Mouse (Mus musculus): ENCODE measurements at regions not wholly inside any gene's neighbourhood (a gene's known extent, or its start where the extent isn't known, plus 50 kb on each side); places are given as distances from the start of the nearest gene placed in this dataset.

DNA sequence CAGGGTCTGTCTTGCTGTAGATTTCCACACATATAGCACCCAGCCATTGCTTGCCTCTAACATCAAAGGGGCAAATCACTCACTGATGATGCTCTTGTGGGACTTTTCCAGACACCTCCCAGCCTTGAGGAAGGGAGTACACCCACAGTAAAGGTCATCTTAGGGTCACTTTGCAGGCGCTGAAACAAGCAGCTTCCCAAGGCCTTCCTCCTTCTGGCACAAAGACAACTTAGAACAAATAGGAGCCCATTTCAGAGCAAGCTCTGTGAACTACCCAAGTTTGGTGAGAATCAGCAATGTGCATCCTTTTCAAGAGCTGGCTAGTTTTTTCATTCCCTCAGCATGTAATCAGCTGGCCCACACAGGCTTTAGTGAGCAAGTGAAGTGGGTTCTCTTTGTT is 352.2 kb upstream of the Ubash3b start:
- DNase-seq (ENCODE audit: low spot score in 2 of 2): no peak

- DNase-seq (ENCODE audit: low spot score in 2 of 2): no peak
These were observed 348.1 kb upstream of the Ubash3b start for GRCm38 (mm10) chr9:41509597-41509996.

DNA sequence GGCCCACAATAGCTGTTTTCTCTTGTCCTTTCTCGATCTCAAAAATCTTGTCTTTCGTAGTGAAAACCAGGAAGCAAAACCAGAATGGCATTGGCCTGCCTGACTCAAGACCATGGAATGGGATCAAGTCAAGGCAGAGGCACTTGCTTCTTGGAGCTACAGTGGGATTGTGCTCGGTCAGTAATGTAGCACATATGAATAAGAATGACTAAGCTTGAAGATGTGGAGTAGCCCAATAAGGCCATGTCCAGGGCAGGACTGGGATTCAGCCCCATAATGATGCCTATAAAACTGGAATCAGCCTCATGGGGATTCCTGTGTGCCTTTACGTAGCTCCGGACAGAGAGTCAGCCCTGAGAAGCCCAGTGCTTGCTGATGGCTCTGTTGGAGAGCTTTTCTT is 347.2 kb upstream of the Ubash3b start:
- no peak for DNase-seq (ENCODE audit: low spot score in 2 of 2)

- DNase-seq (ENCODE audit: low spot score in 2 of 2): peak in 1 of 2 experiments; percentile 23
These were observed 336.8 kb upstream of the Ubash3b start for GRCm38 (mm10) chr9:41498326-41498725.

DNA sequence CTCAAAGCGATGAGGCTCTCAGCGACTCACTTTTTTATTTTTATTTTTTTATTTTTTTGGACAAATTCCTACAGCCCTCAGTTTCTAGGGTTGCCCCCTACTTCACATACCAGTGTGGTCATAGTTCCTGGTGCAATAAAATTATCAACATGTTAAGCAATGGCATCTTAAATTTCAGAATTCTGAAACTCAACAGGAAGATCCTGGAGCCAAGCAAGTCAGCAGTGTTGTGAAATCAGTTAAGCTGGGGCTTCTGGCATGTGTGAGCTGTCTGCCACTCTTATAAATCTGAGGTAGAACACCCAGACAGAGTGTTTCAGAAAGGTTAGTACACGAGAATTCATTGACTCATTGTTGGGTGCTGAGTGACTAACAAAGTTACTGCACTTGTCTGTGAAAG is 328.6 kb upstream of the Ubash3b start:
- DNase-seq (ENCODE audit: low spot score in 2 of 2): no peak

DNA sequence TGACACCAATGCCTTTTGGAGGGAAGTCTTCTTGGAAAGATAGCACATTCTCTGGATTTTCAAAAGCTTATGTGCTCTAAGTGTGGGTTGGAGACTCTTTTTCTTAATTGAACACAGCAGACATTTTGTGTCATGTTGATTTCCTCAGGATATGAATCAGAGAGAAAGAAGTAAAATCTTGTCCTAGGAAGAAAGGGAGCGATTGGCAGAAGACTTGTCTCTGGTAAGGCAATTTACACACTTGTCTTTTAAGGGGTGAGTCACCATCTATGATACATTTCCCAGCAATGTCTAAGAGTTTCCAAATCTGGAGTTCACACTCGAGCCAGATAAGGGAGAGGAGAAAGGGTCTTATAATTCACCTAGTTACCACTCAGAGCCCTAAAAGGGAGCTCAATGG is 326.5 kb upstream of the Ubash3b start:
- DNase-seq (ENCODE audit: low spot score in 2 of 2): no peak

DNA sequence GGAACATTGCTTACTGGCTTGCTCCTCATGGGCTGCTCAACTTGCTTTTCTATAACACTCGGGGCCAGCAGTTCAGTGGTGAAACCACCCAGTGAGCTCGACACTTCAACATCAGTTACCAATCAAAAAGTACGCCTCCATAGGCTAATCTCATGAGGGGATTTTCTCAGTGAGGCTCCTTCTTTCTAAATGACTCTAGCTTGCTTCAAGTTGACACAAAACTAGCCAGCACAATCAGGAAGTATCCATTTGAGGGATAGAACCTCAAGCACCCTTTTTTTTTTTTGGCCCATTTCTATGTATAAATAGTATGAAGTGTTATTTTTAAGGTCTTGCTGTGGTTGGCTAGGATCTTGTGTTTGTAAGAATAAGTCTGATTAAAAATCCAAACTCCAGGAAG is 321.7 kb upstream of the Ubash3b start:
- no peak for DNase-seq (ENCODE audit: low spot score in 2 of 2)

DNA sequence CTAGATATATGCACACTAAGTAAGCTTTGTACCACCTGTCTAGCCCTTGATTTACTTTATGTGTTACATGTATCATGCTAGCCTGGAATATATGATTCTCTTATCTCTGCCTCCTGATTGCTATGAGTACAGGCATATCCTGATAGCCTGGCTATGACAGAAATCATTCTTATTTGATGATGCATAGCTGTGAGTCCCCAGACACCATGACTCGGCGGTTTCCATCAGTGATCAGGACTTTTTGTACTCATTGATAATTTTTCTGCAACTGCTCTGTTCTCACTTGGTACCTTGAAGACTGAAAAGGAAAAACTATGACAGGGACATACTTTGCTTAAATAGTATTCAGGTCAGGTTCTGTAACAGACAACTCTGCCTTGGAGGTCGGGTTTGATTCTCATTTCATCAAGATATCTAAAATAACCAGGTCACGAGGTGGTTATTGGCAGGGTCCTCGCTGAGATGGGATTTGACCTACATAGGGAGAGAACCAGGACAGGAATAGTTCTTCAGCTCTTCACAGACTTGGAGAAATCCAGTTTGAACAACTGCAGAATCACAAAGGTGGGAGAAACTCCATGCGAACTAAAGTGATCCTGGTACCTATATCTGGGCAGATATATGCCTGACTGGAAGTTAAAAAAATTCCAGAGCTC is 320.2 kb upstream of the Ubash3b start:
- peak; percentile 48 to 51 for DNase-seq (ENCODE audit: low spot score in 2 of 2)

GRCm38 (mm10) chr9:41479854-41480749 is 318.6 kb upstream of the Ubash3b start:
- peak in 1 of 2 experiments; percentile 28 for DNase-seq (ENCODE audit: low spot score in 2 of 2)

DNA sequence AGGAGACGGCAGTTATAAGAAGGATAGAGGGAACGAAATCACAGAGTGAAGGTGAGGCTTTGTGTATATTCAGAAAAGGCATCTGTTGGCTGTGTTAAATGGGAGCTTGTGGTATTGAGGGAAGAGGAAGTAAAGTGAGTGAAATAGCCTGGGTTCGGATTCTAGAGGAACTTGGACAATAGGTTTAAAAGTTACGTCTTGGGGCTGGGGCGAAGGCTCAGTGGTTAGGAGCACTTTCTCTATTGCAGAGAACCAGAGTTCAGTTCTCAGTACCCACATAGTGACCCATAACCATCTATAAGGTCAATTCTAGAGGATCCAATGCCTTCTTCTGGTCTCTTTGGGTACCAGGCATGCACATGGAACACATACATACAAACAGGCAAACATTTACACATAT is 317.6 kb upstream of the Ubash3b start:
- DNase-seq (ENCODE audit: low spot score in 2 of 2): no peak

DNA sequence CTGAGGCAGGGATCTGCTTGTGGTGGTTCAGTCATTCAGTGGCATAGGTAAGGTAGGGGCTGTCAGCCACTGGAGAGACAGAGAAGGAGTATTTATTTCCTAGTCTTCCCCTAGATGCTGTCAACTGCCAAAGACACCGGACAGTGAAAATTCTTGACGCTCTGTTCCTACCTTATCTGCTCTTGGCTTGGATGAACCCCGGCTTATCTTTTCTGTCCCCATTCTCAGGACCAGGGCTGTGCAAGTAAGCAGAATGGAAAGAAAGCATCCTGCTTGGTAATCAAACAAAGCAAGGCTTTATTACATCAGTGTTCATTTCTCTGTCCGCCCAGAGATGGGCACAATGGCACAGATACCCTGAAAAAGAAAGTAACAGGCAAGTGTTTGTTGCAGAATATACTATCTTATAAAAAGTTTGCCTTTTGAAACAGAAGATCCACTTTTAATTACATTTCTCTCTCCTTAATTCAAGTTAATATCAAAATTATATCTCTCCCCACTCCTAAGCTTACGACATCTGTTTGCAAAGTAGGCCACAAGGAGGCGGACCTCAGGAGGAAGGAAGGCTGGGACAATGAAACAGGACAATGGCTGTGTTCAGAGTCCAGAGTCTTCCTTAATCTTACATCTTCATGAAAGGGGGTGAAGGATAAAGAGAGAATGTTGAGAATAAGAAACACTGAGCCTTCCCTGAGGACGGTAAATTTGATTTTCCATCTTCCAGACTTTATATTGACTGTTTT is 316.8 kb upstream of the Ubash3b start:
- DNase-seq (ENCODE audit: low spot score in 2 of 2): no peak

DNA sequence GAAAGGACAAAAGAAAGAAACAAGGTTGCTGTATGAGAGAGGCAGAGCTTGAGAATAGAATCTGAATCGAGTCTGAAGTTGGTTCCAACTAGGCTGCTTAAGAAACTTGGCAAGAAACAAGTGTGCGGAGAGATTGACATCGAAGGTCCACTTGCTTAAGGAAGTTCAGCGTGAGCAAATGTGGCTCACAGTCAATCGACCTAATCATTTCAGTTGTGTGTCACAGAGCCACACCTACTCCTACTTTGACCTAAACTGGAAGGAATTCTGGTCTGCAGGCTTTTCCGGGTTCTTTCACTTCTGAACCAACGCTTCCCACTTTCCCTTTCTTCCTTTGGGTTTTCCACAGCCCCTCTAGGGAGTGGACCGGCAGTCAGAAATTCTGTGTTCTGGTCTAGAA is 313.8 kb upstream of the Ubash3b start:
- peak; percentile 12 to 18 for DNase-seq (ENCODE audit: low spot score in 2 of 2)

GRCm38 (mm10) chr9:41474945-41475297 is 313.4 kb upstream of the Ubash3b start:
- peak in 1 of 2 experiments; percentile 20 for DNase-seq (ENCODE audit: low spot score in 2 of 2)

GRCm38 (mm10) chr9:41474244-41474944 is 312.9 kb upstream of the Ubash3b start:
- peak; percentile 85 to 89 for DNase-seq (ENCODE audit: low spot score in 2 of 2)

DNA sequence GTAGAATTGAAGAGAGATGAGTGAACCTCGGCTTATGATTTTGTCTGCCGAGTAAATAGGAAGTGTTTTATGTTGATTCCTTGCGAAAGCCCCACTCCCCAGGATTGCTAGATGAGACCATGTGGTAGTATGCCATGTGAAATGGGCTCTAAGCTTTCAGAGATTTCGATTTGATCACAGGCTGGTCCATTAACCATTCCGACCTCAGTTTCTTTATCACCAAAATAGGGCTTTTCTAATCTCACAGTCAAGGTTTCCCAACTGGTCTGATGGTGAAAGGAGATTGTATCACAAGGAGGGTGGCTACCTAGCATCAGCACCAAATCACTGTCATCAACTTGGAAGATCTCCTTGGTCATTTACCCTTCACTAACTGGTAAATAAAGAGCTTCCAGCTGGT is 312.0 kb upstream of the Ubash3b start:
- no peak for DNase-seq (ENCODE audit: low spot score in 2 of 2)

- no peak for DNase-seq (ENCODE audit: low spot score in 2 of 2)
These were observed 309.8 kb upstream of the Ubash3b start for GRCm38 (mm10) chr9:41471345-41471744.

DNA sequence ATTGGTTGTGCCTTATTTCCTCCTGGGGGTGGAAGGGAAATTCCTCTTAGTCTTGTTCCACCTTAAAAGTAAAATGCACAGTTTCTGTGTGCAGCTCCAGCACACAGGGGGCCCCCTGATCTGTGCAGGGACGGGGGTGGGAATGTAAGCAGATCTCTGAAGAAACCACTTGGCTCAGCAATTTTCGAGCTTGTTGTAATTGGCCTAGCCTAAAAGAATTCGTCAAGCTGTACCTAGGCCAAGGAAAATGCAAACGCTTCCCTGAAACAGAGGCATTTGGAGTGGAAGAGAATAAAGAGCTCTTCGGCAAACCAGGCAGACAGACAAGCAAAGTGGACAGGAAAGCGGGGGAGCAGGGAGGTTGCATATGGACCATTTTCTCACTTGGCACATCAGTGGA is 308.5 kb upstream of the Ubash3b start:
- DNase-seq (ENCODE audit: low spot score in 2 of 2): no peak

DNA sequence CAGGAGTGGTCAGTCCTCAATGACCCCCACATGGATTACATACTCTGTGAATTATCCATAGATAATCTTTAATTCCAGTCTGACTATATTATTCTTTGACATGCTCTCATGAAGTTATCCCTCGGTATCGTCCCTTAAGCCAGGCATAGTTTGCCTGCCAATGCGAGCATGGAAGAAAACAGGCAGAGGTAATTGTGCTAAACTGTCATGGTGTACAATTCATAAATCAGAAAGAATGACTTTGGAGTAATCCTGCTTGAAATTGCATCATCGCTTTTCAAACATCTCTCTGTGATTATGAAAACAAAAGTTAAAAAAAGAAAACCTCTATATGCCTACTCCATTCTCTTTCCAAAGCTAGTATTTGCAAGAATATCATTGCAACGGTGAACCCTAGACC is 307.9 kb upstream of the Ubash3b start:
- no peak for DNase-seq (ENCODE audit: low spot score in 2 of 2)

DNA sequence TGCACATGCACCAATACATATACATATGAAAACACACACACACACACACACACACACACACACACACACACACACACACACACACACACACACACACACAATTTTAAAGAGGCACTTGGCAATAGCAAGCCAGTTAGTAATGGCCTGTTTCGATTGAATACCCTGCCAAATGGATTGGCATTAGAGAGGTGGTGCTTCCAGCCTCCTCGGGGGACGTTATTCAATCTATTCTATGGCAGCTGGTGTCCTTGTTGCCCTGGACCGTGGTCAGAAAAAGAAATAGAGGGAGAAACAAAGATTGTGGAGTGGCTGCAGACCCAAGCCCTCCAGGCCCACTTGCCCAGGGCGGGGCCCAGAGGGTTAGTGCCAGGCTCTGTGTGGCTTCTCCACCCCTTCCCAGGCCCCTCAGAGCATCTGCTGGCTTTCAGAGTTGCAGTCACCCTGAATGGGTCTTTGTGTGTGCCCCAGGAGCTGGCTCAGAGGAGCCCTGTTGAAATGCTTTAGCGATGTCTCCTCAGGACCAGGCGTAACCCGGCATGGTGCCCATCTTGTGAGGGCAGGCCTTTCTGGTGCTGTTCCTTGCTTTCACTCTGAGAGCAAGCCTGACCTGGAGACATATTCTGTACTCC is 302.7 kb upstream of the Ubash3b start:
- no peak for DNase-seq (ENCODE audit: low spot score in 2 of 2)

DNA sequence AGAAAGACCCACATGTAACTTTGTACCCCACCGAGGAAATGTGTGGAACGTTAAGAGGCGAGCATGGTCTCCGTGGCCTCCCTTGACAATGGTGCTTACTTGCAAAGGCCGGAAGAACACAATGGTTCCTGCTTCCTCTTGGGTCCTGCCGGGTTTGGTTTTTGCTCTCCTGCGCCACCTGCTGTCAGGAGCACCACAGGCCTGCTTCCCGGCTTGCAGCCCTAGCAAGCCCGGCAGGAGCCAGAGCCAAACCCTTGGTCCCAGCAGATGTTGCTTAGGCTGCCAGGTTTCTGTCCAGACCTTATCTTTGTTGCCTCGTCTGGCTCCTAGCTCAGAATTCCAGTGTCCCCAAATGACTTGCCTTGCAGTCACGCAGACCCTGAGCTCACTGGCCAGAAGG is 300.2 kb upstream of the Ubash3b start:
- peak; percentile 83 to 88 for DNase-seq (ENCODE audit: low spot score in 2 of 2)

DNA sequence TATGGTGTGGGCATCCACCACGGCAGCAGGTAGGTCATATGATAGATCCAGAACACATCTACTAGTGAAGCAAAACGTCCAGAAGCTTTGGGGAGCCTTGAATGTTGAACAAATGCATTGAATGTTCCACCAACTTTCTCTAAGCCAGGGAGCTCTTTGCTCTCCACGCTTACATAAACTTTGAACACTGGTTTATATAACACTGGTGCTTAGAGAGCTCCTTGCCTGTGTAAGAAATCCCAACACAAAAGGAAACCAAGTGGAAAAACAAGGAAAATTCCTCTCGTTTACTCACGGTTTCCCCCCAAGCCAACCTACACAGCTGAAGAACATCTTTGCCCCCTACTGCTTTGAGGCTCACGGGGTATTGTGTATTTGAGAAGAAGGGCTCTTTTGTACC is 299.2 kb upstream of the Ubash3b start:
- DNase-seq (ENCODE audit: low spot score in 2 of 2): no peak

Data from gastrocnemius, adult 8-10 months (tissue).